Mouse (Mus musculus): ENCODE data around the gene Tex13a. TPM values are rescaled to one million over a fixed set of nuclear protein-coding genes. Genes with fewer than 3 reads are reported as not detected.

Gene Tex13a
- total RNA-seq (2021) = not detected in 2 replicates
- long read RNA-seq, experiment 1 = 0 reads
- long read RNA-seq, experiment 2 = 0 reads

- DNase-seq = no peak
Observed at GRCm38 (mm10) chrX:138209480-138209879, at the start of gene Tex13a. Gene Tex13a (minus strand): TSS chrX:138209580.

- no peak for DNase-seq
Observed at GRCm38 (mm10) chrX:138234626-138235025, 25.2 kb upstream of the Tex13a start.

GRCm38 (mm10) chrX:138170146-138170545 is 39.2 kb downstream of the Tex13a start:
- DNase-seq = no peak

All from adrenal gland, postnatal 14 days (tissue).